Mouse (Mus musculus) layer of hippocampus, adult 2 months (tissue): Measurements from ENCODE around the gene Megf9. TPM values are rescaled to one million over a fixed set of nuclear protein-coding genes. Genes with fewer than 3 reads are reported as not detected.

Experiments
- DNase-seq, 2 experiments: peaks; one replicate each; pipeline ENCODE4 v3.0.0; 2022; ENCODE audit warnings: low spot score in 2 of 2
- H3K27ac ChIP-seq: fragments of 200-600 bp; 2 replicates; pipeline ENCODE4 v1.8.1; 2022
- H3K4me3 ChIP-seq: fragments of 200-600 bp; 2 replicates; pipeline ENCODE4 v1.8.1; 2022; ENCODE audit warnings: mild to moderate bottlenecking
- CTCF ChIP-seq: fragments of 200-600 bp; conservative IDR thresholded peaks from 2 replicates; pipeline ENCODE4 v1.8.1; 2022; ENCODE audit warnings: antibody characterized with exemption, mild to moderate bottlenecking, moderate library complexity
- total RNA-seq, 2 experiments: library from RNA; stranded (reverse); gene quantifications; 2 replicates each; pipeline ENCODE4 v1.2.3; 2021

Gene Megf9
- total RNA-seq, 2 experiments from 2014 or later = 126 to 132 TPM

DNA sequence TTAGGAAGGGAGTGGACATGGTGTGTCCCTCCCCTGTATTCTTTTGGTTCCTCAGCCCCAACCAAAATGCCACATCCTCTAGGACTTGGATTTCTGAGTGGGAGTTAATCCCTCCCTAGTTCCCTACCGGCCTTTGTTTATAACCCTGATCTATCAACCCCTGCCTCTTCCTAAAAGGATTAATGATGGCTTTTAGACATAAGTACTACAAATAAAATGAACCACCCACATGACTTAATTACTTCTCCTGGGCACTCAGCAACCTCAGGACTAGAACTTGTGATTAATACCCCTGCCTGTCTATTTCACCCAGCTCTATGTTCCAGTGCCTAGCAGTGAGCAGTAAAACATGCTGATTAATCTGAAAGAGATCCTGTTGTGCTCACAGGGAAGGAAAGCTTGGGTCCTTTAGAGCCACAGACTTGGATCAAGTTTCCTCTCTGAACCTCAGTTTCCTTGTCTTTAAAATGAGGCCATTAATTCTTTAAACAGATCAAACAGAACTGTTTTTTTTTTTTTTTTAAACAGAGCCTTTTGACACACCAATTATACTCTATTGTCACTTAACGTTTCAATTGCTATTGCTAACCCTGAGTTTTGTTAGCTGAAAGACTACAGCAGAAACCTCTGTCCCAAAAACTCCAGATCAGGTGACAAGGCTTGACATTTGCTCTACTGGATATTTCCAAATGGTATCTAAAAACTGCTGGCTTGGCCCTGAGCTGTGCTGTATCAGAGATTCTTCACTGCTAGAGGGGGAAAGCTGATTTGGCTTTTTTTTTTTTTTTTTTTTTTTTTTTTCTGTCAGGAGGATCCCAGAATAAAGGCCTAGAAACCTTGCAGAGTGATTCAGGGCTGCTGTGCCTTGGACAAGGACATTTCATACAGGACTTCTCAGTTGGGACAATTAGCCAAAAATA is 2.1 kb upstream of the Megf9 start:
- Histone ChIP-seq H3K4me3 (no peak overlapping the region), H3K27ac (no peak overlapping the region)
- no peak for TF ChIP-seq CTCF
- DNase-seq = no peak

DNA sequence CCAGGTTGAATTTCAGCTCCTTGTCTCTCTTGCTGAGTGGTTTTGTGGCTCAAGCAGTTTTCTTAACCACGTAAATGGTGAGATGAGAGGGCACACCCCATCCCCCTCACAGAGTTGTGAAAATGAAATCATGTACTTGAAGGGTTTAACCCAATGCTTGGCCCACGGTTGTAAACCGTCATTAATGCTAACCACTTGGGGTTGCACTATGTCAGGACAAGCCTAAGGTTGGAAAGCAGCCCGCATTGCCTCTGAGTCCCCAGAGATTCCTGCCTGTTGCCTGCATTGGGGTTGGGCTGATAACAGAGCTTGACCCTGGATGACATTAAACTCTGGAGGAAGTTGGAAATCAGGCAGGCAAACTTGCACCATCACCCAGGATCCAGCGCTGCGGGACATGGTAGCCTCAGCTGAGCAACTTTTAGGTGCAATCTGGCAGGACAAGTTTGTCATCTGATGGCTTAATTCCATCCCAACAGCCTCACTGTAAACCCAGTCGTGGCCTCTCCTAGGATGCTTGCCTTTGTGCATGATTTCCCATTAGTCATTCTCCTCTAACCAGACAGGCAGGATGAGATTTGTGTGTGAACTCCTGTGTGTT is 1.0 kb upstream of the Megf9 start:
- TF ChIP-seq CTCF = no peak
- DNase-seq = no peak
- peak overlapping the region; percentile 87 for H3K4me3 ChIP-seq
- peak overlapping the region; percentile 97 for H3K27ac ChIP-seq

DNA sequence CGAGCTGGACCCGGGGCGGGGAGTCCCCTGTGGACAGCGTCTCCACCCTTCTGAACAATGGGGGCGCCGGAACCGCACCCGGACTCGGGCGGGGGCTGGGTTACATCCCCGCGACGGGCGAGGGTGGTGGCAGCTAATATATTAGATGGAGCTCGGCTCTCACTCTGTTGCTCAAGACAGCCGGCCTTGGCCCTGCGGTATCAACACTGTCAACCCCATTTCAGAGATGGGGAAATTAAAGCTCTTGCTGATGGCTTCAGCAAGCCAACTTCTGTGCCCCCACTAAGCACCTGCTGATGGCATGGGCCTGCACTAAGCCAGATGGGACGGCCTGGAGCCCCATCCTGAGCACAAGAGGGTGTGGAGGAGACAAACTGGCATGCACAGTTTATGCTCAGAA is 494 bp upstream of the Megf9 start:
- TF ChIP-seq CTCF = no peak
- Histone ChIP-seq H3K27ac (peak overlapping the region; percentile 97), H3K4me3 (peak overlapping the region; percentile 87)
- DNase-seq = no peak

DNA sequence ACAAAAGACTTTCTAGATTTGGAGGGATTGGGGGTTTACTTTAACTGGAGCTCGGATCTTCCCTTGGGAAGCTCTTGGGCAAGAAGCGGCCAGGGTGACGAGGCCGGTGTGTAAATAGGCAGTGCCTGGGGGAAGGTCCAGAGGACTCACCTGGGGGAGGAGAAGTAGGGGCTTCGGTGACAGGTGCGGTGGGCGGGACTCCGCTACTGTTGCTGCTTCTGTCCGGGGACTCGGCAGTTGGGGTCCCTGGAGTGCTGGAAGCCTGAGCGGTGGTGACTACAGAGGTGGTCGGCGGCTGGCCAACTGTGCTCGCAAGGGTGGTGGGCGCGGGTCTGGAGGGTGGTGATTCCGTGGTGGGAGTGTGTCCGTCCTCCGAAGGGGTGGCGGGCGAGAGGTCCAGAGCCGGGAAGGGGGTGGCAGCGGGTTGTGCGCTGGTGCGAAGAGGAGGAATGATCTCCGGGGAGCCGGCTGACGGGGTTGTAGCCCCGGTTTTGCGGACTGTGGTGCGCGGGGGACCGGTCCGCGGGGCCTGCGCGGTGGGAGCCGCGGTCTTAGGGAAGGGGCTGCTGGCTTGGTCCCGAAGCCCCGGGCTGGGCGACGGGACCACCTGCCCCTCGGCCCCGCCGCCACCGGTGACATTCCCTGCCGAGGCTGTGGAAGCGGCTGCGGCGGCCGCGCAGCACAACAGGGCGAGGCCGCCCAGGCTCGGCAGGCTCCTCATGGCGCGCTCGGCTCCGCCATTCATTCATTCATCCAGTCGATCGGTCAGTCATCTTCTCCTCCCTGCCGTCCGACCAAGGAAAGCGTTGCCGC is 511 bp downstream of the Megf9 start:
- peak; percentile 23 to 47 for DNase-seq
- H3K4me3 ChIP-seq = peak overlapping the region; percentile 87
- TF ChIP-seq CTCF = no peak
- H3K27ac ChIP-seq = peak overlapping the region; percentile 97

DNA sequence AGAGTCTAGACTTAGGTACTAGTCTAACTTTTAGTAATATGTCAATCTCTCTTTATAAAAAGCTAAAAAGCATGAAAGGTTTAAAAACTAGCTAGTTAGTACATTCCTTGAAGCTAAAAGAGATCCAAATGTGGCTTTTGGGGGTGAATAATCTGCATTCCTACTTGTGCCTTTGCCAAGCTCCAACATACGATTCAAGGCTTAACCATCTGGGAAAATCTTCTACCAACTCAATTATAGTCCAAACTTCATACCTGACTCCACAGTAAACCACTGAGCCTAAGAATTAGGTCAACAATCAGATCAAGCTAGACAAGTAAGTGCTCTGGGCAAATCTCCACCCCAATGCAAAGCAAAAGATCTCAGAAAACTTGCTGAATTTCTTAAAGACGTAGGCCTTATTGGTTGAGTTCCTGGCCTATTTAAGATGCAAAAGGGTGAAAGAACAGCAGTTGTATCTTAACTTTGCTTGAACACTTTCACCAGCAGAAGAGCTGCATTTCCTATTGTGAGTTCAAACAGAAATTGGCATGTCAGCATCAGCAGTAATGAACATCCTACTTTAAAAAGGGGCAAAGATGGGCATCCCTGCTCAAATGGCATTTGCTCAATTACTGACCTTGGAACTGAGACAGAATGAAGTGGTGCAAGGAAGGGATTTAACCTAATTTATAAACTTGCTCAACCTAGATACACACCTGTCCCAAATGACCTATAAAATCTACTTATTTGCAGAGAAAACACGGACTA is 1.6 kb downstream of the Megf9 start:
- Histone ChIP-seq H3K4me3 (peak overlapping the region; percentile 87), H3K27ac (peak overlapping the region; percentile 97)
- TF ChIP-seq CTCF = no peak
- no peak for DNase-seq

DNA sequence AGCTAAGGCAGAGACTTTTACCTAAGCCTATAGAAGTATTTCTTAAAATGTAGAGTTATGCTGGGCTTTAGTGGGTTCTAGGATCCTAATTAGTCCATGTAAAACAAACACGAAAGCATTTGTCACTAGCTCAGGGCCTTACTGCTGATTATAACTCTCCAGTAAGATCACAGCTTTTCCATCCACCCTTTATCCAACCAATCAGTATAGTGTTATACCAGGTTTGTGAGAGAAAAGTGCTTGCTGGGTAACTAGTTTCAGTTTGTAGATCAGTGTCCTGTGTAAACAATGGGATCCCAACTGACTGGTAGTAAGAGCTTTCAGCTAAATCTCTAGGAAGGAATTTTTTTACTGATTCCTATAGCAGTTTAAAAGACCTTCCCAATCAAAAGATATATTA is 3.8 kb downstream of the Megf9 start:
- Histone ChIP-seq H3K27ac (peak overlapping the region; percentile 56; the same call in 1 of the 2 replicates), H3K4me3 (peak overlapping the region; percentile 87)
- TF ChIP-seq CTCF = no peak
- no peak for DNase-seq

DNA sequence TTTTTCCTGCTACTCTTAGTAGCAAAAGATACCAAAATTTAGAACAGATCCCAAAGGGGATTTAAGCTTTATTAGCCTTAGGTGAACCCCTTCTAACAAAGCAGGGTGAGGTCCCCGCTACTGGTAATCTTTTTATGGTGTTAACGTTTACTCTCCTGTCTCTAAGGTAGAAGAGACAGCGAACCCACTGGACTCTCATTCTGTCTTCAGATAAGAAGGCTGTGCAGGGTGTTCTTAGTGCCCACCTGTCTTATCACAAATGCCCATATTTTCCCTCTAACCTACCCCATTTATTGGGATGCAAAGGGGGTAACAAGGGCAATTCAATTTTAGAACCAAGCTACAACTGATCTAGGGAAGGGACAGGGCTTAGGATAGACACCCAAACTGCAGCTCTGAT is 6.2 kb downstream of the Megf9 start:
- Histone ChIP-seq H3K27ac (peak overlapping the region; percentile 1; the same call in 1 of the 2 replicates), H3K4me3 (no peak overlapping the region)
- DNase-seq = no peak
- TF ChIP-seq CTCF = no peak

DNA sequence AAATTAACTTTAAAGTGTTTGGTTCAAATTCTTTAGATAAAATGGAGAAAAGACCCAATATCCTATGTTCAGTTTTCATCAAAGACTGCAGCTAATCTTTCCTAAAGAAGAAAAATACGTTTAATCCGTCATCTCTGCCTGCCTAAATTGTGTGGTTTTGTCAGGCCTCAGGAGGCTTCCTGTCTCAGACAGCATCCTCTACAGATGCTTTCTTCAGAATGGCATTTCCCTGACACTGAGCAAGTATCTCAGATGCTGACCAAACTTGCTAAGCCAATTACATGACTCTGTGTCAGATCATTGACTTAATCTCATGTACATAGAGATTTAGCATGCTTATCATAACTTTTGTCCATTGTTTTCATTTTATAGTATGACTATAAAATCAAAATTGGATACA is 11.4 kb downstream of the Megf9 start:
- Histone ChIP-seq H3K4me3 (no peak overlapping the region), H3K27ac (peak overlapping the region; percentile 48)
- no peak for TF ChIP-seq CTCF
- no peak for DNase-seq

DNA sequence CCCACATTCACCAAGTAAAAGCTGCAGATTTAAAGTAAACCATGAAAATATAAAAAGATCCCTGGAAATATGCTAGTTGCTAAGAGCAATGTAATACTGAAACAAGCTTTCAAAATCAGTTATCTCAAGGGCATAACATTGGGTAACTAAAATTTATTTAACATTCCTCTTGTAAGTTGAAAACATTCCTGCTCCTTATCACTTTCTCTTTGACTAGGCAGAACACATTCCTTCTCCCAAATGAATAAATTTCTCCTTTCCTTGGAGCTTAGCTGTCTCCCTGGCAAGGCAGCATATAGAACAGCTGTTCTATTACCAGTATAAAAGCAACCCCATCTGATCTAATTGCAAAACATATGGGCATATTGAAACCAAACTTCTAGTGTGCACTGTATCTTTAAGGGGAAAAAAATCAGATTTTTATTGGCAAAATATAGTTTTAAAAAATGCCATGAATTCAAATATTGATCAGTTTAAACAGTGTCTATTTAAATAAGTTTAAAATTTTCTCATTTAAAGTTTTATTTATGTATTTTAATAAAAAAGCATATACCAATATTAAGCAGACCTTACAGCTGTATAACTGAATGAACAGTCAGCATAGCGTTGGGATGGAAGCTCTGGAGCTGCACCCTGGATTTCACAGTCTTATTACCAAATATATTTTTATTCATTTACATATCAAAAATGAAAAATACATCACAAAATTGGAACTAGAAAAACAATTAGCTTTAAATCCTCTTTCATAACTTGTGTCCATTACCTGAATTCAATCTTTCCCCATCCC is 13.1 kb downstream of the Megf9 start:
- peak overlapping the region; percentile 68 for H3K27ac ChIP-seq
- TF ChIP-seq CTCF = no peak
- DNase-seq = no peak
- H3K4me3 ChIP-seq = no peak overlapping the region

DNA sequence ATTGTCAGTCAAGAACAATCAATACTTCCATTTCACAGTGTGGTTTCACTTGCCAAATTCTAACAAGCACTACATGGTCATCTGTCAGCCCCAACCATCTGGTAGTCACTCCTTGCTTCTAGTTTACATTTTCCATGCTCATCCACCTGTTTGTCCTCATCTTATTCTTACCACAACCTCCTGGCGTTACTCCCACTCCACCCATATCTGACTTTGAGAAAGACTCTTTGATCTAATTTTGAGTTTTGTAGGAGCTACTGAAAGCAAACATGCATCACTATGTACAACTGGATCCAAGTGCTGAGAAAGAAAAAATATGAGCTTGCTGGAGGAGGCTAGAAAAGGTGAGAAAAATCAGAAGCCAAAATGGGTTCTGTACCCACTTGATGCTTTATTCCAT is 17.1 kb downstream of the Megf9 start:
- peak overlapping the region; percentile 69; the same call in 1 of the 2 replicates for H3K27ac ChIP-seq
- TF ChIP-seq CTCF = no peak
- H3K4me3 ChIP-seq = no peak overlapping the region
- DNase-seq = no peak

DNA sequence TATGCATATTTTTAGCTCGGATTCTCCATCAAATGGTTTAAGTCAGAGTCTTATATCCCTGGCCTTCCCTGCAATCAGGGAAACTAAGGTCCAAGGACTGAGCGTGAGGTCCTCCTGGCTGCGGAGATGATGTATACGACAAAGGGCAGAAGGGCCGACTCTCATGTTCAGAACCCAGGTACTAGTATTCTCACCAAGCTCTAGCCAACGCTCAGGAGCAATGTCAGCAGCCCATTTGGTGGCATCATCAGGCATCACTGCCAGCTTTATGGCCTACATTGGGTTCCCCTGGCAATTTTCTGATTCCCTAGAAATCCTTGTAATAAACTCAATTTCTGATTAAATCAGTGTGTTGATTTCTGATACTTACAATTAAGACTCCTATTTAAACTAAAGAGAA is 18.5 kb downstream of the Megf9 start:
- no peak overlapping the region for H3K4me3 ChIP-seq
- peak overlapping the region; percentile 69; the same call in 1 of the 2 replicates for H3K27ac ChIP-seq
- no peak for TF ChIP-seq CTCF

More for the DNA sequence above, 18.5 kb downstream of the Megf9 start:
- no peak for DNase-seq
